Mouse (Mus musculus): ENCODE results near the gene Ccdc85a.

Gene Ccdc85a

DNA sequence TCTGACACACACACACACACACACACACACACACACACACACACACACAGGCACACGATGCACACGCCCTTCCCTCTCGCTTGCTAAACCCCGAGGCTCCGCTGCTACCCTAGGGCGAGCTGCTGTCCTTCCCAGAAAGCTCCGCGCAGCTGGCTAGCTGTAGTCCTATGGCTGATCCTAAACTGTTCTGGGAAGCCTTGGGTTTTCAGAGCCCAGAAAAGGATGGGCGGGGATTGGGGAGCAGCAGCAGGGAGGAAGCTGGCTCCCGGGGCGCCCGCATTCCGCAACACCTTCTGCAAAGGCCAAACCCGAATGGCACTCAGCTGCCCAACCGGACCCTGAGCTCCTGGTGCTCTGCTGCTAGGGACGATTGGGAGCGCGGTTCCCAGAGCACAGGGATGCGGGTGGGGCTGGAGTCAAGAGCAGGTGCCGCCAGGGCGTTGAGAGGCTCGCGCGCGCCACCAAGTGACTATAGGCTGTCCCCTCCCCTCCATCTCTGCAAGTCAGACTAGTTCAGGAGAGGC lies at the start of gene Ccdc85a:
TSS of gene Ccdc85a (minus strand) at position 414 of the 524 bp plus-strand sequence.
- ChIA-PET CTCF (interaction anchor here in 3 of 4 experiments (0.6 to 1.2 kb wide), 7 partner anchors 9 to 1320 kb away, joined by 3 to 8 read pairs (median 3); no protein-coding TSS in a partner anchor), POLR2A (interaction anchor here in 3 of 4 experiments (0.6 to 2.1 kb wide), 5 partner anchors 9 to 1614 kb away, joined by 3 to 5 read pairs (median 4); no protein-coding TSS in a partner anchor)

DNA sequence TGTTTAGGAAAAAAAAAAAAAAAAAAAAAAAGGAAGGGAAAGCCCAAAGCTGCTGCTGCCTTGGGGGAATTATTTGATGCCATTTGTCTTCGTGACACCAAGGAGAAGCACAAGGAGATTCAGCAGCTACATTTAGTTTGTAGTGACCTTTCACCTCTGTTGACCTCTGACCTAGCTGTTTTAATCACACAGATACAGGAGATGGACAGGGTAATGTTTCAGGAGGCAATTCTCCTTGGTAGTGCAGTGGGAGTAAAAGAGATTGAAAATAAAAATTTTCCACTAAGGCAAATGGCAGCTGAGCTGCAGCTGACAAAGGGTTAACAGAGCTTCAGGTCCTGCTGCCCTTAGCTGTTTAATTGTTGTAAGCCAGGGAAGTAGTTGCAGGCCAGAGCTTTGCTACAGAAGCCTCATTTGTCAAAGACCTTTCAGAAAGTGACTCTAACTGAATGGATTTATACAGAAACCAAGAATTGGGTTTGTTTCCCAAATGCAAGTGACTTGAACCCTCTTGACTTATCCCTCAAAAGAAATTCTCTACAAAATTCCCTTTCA lies 49.5 kb upstream of the Ccdc85a start:
- ChIA-PET POLR2A (no interaction called here), CTCF (interaction anchor here in 1 of 4 experiments (0.7 kb wide), 1 partner anchor 911 kb away, joined by 6 read pairs; no protein-coding TSS in a partner anchor)

DNA sequence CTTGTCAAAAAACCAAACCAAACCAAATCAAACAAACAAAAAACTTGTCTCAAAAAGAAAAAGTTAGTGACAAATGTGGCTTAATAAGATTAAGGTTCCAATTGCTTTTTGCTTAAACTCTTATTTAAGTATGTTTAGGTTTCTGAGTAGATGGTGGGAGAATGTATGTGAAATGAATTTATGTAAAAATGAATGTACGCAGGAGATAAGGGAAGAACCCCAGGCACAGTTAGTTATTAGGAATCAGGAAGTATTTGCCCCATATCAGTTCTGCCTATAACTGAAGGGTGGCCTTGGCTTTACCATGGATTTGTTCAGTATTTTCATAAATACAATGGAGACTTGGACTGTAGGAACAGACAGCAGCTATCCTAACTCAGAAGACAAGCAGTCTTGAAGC lies 49.0 kb upstream of the Ccdc85a start:
- ChIA-PET CTCF (interaction anchor here in 1 of 4 experiments (0.7 kb wide), 1 partner anchor 910 kb away, joined by 6 read pairs; no protein-coding TSS in a partner anchor), POLR2A (no interaction called here)

DNA sequence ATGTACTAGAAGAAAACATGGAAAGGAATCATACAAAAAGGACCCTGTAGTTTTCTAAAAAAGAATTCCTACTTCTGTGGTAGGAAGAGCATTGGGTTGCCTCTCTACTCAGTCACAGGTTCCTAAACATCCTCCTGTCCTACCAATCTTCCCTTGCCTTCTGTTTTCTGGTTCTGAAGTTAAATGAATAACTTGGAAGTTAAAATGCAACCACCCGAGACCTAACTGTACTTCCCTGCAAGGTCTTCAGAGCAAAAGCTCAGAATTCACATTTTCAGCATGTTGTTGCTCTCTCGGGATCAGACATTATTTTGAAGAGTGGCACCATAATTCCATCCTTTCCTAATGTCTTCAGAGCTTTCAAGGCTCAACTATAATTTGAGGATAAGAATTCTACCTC lies 46.6 kb upstream of the Ccdc85a start:
- ChIA-PET POLR2A (no interaction called here), CTCF (interaction anchor here in 1 of 4 experiments (0.6 kb wide), 1 partner anchor 1364 kb away, joined by 3 read pairs; no protein-coding TSS in a partner anchor)

DNA sequence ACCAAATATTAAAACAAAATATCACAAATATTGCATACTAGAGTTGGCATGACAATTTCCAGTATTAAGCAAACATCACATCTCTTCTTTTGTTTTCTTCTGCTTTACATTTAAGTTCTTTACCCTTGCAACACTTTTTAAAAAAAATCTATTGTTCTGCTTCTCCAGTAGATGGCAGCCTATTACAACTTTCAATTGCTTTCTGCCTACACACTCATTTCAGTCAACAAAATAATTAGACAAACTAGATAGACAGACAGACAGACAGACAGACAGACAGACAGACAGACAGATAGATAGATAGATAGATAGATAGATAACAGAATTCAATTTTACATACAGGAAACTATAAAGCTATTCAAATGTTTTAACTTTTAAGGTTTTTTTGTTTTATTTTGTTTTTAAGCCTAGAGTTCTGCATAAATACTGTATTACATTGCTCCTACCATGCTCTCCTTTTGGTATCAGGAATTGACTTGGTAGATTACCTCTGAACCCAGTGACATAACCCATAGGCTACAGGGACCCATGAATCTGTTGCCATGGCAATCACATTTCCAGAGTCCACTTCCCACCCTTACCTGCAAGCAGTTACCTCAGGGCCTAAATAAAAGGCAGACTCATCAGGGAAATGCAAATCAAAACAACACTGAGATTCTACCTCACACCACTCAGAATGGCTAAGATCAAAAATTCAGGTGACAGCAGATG lies 26.8 kb upstream of the Ccdc85a start:
- ChIA-PET CTCF (no interaction called here), POLR2A (no interaction called here)

DNA sequence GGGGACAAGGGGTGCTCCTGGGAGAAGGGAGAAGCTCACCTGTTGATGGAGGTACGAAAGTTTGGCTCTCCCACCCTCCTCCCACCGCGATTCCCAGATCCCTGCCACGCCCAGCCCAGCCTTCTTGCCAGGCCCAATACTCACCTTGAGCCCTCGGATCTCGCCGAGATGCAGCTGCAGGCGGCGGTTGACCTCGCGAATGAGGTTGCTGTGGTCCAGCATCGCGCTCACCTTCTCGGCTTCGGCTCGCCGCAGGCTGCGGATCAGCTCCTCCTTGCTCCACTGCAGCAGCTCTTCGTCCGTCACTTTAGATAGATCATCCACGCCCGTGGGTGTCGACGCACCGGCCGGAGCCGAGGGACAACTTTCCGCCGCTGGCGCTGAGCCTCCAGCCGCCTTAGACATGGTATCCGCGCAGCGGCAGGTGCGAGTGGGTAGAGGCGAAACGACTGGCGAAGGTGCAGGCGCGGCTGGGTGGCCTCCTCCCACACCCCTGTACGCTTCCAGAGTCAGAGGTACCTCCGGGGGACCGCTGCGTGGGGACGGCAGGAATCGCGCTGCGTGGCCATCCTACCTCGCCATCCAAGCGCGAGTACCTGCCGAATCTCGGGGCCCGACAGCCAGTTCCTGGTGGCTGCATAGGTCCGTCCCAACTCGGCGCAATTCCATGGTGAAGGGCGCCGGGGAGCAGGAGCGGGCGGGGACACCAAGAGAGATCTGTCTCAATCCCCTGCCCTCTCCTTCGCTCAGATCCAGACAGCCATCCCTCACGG lies 800 bp downstream of the Ccdc85a start:
- CTCF ChIA-PET, result interaction anchor here in 2 of 4 experiments (0.8 to 1.2 kb wide), 6 partner anchors 8 to 1319 kb away, joined by 3 to 4 read pairs (median 3); no protein-coding TSS in a partner anchor
- POLR2A ChIA-PET, result interaction anchor here in 2 of 4 experiments (0.7 to 2.1 kb wide), 4 partner anchors 8 to 1615 kb away, joined by 3 to 5 read pairs (median 4); no protein-coding TSS in a partner anchor

DNA sequence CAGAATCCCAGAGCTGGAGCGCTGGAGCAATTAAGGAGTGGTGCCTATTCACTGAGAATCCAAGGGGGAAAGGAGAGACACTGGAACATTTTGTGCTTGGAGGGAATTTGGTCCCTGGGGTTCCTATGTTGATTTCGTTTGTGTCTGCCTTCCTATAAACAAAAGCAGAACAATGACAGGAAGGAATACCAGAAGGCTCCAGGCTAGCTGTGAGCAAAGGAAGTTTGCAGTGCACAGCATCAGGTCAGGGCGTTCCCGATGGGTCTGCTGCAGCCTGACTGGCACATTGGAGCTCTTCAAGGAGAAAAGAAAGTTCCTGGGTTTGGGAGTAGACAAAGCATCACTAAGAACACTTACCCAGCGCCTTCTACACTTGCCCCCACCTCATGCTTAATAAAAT lies 1.9 kb downstream of the Ccdc85a start:
- ChIA-PET CTCF (no interaction called here), POLR2A (no interaction called here)

DNA sequence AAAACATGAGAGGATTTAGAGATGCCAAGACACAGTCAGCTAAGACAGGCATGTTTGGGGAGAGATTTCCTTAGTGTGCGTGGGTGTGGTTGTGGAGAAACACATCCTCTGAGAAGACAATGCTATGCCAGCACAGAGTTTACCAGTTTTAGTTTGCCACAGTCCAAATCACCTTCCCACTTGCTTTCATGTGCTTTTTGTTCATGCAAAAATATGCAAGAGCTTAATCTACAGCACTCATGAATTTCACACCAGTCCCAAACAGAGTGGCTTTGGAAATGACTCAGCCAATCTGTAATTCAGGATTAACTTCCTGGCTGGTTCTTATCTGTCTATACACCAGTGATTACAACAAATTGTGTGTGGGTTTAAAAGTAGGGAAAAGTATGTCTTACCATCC lies 11.7 kb downstream of the Ccdc85a start:
- ChIA-PET POLR2A (no interaction called here), CTCF (no interaction called here)

DNA sequence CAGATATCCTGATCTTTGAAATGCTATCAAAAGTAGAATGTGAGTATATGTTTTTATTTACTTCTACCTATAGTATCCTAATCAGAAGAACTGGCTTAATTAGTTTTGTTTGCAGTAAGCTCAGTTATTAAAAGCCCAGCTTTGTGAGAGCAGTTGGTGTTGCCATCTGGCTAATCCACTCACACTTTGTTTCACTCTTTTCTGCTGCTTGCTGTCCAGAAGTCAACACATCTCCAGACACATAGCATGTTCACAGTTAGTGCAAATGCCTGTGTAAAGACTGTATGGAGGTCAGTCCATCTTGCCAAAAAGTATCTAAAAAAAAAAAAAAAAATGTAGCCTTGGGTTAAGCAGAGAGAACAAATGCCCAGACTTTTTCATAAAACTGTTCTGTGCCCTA lies 27.7 kb downstream of the Ccdc85a start:
- POLR2A ChIA-PET, result no interaction called here
- CTCF ChIA-PET, result no interaction called here

DNA sequence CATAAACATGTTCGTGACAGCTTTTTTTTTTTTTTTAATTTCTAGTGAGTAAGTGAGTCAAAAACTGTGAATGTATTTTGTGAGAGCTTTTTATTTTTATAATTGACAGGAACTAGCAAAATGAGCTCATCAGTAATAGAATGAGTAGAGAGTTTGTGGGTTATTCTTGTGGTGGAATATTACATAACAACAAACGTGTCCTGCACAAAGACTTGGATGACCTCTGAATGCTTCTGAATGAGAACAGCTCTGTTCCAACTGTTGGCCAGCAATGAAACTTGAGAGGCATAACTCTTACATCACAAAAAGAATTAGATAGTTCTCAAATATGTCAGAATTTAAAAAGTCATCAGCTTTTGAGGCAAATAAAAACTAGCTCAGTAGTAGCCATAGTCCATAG lies 40.7 kb downstream of the Ccdc85a start:
- ChIA-PET CTCF (interaction anchor here in 1 of 4 experiments (0.7 kb wide), 1 partner anchor 9 kb away, joined by 3 read pairs; no protein-coding TSS in a partner anchor), POLR2A (interaction anchor here in 1 of 4 experiments (0.7 kb wide), 1 partner anchor 17 kb away, joined by 5 read pairs; no protein-coding TSS in a partner anchor)

DNA sequence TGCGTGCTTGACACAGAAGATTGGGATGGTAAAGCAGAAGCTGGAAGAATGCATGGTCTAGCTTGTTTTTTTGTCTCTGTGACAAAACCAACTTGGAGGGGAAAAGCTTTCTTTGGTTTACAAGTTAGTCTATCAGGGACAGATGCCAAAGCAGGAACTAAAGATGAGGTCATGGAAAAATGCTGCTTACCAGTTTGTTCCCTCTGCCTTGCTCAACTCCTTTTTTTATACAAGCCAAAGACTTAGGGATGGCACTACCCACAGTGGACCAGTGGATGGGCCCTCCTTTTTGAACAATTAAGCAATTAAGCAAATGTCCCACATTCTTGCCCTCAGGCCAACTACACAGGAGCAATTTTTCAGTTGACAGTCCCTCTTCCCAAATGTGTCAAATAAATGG lies 42.8 kb downstream of the Ccdc85a start:
- ChIA-PET POLR2A (no interaction called here), CTCF (no interaction called here)

DNA sequence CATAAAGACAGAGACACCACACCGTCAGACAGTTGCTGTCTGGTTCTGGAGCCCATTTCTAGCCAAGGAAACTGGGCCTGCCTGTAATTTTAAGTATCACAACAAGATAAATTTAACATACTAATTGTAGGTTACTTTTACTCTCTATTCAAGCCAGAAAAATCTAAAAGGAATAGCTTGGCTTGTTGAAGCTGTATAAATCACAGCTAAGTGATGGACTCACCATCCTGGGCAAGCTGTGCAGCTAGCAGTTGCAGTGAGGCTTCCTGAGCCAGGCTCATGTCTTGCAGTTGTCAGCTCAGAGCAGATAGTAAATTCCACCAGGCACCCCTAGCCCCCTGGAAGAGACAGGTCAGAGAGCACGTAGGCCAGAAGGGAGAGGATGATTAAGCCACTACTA lies 50.8 kb downstream of the Ccdc85a start:
- CTCF ChIA-PET, result no interaction called here

DNA sequence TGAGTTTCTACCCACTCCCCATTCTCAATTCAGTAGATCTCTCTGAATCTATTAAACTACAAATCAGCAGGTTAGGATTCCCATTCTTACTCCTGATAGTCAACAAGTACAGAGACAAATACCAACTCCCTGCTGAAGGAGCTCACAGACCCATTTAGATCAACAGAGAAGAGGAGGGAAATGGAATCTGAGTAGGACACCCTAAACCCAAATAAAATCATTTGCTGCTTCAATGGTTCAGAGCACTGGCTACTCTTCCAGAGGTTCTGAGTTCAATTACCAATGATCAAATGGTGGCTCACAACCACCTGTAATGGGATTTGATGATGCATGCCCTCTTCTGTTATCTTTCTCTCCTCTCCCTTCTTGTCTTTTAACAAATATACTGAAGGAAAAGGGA lies 82.9 kb downstream of the Ccdc85a start:
- POLR2A ChIA-PET, result no interaction called here
- CTCF ChIA-PET, result no interaction called here

More for the DNA sequence above, 50.8 kb downstream of the Ccdc85a start:
- POLR2A ChIA-PET, result no interaction called here

DNA sequence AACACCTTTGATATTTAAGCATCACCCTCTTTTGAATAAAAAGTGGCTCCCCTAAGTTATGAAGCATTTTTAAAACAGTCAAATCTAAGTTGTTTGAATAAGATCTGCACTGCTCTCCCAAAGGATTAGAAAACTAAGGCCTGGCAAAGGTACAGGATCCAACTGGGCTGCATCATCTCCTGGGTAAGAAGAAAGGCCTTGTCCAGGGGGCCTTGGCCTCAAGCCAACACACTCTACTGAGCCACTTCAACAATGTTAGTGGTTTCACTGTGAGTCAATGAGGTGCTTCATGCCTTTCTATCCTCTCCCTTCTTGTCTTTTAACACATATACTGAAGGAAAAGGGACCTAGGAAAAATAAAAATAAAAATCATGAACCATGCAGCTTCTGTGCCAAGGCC lies 87.1 kb downstream of the Ccdc85a start:
- CTCF ChIA-PET, result no interaction called here
- POLR2A ChIA-PET, result no interaction called here

DNA sequence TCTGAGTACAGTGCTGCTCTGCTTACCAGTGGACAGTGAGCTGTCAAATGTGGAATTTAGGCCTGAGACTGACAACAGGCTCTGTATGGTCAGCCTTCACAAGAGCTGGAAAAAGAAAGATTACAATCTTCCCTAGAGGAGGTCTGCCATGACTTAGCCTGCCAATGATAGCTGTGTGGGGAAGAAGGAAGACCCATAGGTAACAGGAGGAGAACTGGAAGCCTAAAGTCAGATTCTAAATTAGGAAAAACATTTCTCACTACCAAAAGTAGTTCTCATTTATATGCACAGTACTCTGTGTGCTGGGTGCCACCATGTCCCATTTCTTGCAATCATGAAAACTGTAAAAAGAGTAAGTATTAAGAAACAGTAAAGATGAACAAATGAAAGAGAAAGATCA lies 90.8 kb downstream of the Ccdc85a start:
- ChIA-PET POLR2A (interaction anchor here in 1 of 4 experiments (1.0 kb wide), 1 partner anchor 9 kb away, joined by 3 read pairs; no protein-coding TSS in a partner anchor), CTCF (no interaction called here)

DNA sequence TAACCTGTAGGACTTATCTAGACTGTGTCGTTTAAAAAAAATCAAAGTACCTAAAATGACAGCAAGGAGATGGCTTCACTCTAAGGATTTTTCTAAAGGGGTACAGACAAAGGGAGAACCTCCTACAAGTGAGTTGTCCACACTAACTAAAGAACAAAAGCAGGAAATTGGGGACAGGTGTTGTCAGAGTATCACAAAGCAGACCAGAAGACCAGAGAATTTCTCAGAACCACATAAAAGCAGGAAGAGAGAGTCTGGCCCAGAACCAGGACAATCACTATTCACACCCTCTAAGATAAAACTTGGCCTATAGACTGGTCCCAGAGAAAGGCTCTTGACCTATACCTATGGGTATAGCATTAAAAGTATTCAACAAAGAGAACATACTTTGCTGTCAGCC lies 92.8 kb downstream of the Ccdc85a start:
- POLR2A ChIA-PET, result no interaction called here
- CTCF ChIA-PET, result no interaction called here

DNA sequence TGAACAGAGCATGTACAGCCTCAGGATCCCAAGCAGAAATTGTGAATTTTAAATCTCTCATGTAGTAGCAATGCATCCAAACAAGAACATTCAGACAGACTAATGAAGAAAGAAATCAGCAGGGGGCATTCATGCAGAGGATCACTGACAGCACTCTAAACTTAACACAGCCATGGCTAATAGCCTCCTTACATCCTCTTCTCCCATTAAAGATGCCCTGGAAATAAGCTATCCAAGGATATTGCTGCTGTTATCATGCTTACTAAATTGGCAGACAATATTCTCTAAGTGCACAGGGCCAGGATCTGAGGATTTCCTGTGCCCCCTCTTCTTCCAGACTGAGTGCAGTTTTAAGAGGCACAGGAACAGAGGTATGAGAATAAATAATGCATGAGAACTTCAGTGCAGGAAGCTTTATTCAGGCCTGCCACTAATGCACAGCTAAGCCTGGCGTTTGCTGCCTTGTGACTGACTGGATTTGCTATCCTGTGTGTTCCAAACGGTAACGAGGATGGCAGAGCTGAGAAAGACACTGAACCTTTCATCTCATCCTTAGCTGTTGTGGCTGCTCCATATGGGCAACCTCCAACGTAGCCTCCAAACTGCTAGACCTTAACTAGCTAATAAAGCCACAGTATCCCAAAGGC lies 99.9 kb downstream of the Ccdc85a start:
- ChIA-PET POLR2A (interaction anchor here in 1 of 4 experiments (1.0 kb wide), 1 partner anchor 9 kb away, joined by 3 read pairs; no protein-coding TSS in a partner anchor), CTCF (no interaction called here)

DNA sequence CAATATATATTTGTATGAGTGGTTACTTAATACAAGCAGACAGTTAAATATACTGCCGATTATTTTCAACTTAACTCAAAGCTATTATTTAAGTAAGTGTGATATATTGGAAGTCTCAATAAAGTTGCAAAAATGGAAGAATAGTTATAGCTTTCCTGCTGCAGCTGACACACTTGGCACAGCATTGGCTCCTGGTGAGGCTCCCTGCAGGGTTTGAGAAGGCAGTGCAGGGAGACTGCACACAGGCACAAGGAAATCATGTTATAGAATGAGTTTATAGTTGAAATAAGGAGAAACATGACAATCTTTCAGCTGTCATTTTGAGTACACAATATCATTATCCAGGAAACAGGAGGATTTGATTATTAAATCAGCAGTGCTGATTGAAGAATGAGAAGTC lies 107.0 kb downstream of the Ccdc85a start:
- POLR2A ChIA-PET, result no interaction called here
- CTCF ChIA-PET, result no interaction called here

DNA sequence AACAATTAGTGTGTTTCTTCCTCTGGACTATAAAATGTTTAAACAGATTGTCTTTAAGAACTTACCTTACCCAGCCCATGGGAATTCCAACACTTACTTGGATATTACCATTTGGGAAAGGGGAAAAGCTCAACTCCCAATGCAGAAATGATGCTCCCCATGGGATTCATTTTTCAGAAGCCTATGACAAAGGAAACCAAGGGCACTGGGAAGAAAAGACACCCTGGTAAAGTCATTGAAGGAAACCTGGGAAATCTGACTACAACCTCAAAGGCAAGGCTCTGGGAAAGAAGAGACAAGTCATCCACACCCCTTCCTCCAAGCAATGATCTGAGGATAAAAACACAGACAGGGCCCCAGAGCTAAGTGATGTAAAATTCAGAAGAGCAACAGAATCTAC lies 118.4 kb downstream of the Ccdc85a start:
- ChIA-PET CTCF (no interaction called here), POLR2A (no interaction called here)

DNA sequence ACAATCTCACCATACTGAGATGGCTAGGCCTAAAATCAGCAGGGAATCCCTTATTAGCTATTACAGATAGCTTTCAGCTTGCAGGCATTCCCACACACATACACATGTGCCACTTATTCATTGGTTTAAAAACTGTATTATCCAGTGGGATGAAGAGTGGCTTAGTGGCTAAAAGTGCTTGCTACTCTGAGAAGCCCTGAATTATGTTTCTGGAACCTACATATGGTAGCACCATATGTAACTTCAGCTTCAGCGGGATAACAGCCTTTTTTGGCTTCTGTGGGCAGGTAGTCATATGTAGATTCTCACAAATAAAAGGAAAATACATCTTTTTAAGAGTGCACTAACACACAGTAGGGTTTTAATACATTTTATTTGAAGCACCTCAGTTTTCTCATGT lies 119.2 kb downstream of the Ccdc85a start:
- POLR2A ChIA-PET, result no interaction called here
- CTCF ChIA-PET, result no interaction called here
